Mouse (Mus musculus): Measurements from ENCODE around the gene Adcyap1r1. TPM values are rescaled to one million over a fixed set of nuclear protein-coding genes. Genes with fewer than 3 reads are reported as not detected.

Gene Adcyap1r1
- polyA plus RNA-seq, 1 experiment from 2014 or later: 73.4 TPM

DNA sequence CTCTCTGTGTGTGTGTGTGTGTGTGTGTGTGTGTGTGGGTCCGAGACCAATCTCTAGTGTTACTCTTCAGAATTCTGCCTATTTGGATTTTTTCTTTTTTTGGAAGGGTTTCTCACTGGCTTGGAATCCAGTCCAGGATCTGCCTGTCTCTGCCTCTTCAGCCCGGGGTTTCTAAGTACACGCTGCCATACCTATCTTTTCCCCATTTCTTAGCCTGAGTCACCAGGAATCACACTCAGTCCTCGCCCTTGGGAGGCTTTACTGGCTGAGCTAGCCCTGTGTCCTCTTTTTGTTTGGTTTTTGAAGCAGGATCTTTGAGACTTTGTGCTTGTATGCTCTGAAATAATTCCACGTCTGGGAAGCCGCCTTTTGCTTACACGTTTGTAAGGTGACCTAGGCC is 31.6 kb downstream of the Adcyap1r1 start:
- WGBS: 69% methylated on average over 7 of the region's 7 CpGs
- no peak for DNase-seq (ENCODE audit: low spot score)

DNA sequence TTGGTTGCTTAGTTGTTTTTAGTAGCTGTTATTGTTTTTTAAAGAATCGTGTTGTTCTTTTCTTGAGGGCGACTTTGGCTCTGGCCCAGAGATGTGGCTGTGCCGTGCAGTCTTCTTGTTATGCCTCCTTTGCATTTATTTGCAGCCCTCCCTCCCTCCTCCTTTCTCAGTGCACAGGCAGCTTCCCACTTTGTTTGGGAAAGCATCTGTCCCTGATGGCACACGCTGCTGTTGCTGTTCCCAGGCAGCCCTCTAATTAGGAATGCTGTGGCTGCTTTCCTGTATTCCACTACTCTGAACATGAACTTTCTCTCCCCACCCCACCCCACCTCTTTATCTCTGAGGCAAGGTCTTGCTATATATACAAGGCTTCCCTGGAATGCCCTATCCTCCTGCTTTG is 32.4 kb downstream of the Adcyap1r1 start:
- Histone ChIP-seq H3K9me3 (ENCODE audit: control insufficient read depth, low read length) (no peaks in the 10 kb centered on the region), H3K4me1 (replicated peaks; ENCODE audit: control insufficient read depth, insufficient read depth, low read length) (peaks cover 11% of the 10 kb centered on the region; the same call in 1 of the 2 replicates), H3K4me3 (replicated peaks; ENCODE audit: low read length) (no peak overlapping the region), H3K27ac (peak overlapping the region; percentile 53), H3K9ac (peak overlapping the region; percentile 1; the same call in 1 of the 2 replicates), H3K4me2 (replicated peaks) (no peak overlapping the region), H3K27me3 (ENCODE audit: control insufficient read depth, insufficient read depth, low read length) (no peaks in the 10 kb centered on the region), H3K36me3 (replicated peaks; ENCODE audit: control insufficient read depth, insufficient read depth) (peaks cover 47% of the 10 kb centered on the region)
- DNase-seq (ENCODE audit: low spot score) (peak; percentile 61), ATAC-seq (ENCODE audit: low FRiP score) (peak; percentile 76)
- 6% methylated on average over 4 of the region's 4 CpGs for WGBS

More for the DNA sequence above, 31.6 kb downstream of the Adcyap1r1 start:
- Histone ChIP-seq H3K9me3 (ENCODE audit: control insufficient read depth, low read length) (no peaks in the 10 kb centered on the region), H3K27ac (peak overlapping the region; percentile 53), H3K4me2 (replicated peaks) (no peak overlapping the region), H3K9ac (0 out of 2 replicates have a peak overlapping the region, but pooled peaks have one; percentile 1), H3K36me3 (replicated peaks; ENCODE audit: control insufficient read depth, insufficient read depth) (peaks cover 44% of the 10 kb centered on the region), H3K4me3 (replicated peaks; ENCODE audit: low read length) (no peak overlapping the region), H3K4me1 (replicated peaks; ENCODE audit: control insufficient read depth, insufficient read depth, low read length) (peaks cover 11% of the 10 kb centered on the region; the same call in 1 of the 2 replicates), H3K27me3 (ENCODE audit: control insufficient read depth, insufficient read depth, low read length) (no peaks in the 10 kb centered on the region)
- no peak for ATAC-seq (ENCODE audit: low FRiP score)

DNA sequence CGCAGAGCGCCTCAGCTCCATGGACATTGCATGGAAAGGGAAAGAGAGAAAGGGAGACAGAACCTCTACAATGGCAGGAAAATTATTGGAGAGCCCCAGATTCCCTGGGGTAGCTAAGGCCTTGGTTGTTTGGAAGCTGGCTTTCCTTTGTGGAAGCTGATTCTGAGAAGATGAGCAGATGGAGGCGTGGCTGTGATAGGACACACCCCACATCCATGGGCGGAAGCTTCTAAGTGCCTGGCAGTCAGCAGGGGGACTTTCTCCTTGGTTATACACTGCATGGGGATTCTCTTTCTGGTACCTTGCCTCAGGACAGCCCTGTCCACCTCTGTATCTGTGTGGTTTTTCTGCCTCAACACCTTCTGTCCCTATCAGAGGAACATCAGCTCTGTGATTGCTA is 33.4 kb downstream of the Adcyap1r1 start:
- peaks cover 46% of the 10 kb centered on the region for H3K36me3 ChIP-seq (replicated peaks; ENCODE audit: control insufficient read depth, insufficient read depth)

DNA sequence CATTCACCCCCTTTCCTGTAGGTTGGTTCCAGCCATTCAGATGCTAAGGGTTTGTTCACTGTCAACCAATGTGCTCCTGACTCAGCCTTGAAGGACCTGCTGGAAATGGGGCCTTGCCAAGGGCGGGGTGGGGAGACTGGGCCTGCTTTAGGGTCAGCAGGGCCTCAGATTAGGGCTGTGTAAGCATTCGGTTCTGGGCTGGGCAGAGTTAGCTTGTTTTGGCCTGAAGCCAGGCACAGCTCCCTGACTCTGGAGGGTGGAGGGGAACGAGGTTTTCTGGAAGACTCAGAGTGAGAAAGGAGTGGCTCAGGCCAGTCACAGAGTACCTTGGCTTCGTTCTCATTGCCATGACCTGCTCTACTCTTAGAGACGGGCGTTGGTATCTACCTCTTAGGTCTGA is 35.9 kb downstream of the Adcyap1r1 start:
- Histone ChIP-seq H3K9ac (no peak overlapping the region), H3K27ac (no peak overlapping the region), H3K9me3 (ENCODE audit: control insufficient read depth, low read length) (no peaks in the 10 kb centered on the region), H3K4me3 (replicated peaks; ENCODE audit: low read length) (no peak overlapping the region), H3K4me2 (replicated peaks) (no peak overlapping the region), H3K27me3 (ENCODE audit: control insufficient read depth, insufficient read depth, low read length) (no peaks in the 10 kb centered on the region), H3K36me3 (replicated peaks; ENCODE audit: control insufficient read depth, insufficient read depth) (peaks cover 62% of the 10 kb centered on the region), H3K4me1 (replicated peaks; ENCODE audit: control insufficient read depth, insufficient read depth, low read length) (peaks cover 11% of the 10 kb centered on the region; the same call in 1 of the 2 replicates)
- peak; percentile 30 for DNase-seq (ENCODE audit: low spot score)
- no peak for ATAC-seq (ENCODE audit: low FRiP score)
- 62% methylated on average over 6 of the region's 6 CpGs for WGBS

More for the DNA sequence above, 33.4 kb downstream of the Adcyap1r1 start:
- DNase-seq (ENCODE audit: low spot score) (peak; percentile 30), ATAC-seq (ENCODE audit: low FRiP score) (no peak)
- H3K4me3 ChIP-seq (replicated peaks; ENCODE audit: low read length): no peak overlapping the region
- H3K27ac ChIP-seq: no peak overlapping the region
- H3K9me3 ChIP-seq (ENCODE audit: control insufficient read depth, low read length): no peaks in the 10 kb centered on the region
- WGBS: 65% methylated on average over 4 of the region's 4 CpGs
- H3K4me2 ChIP-seq (replicated peaks): no peak overlapping the region
- H3K9ac ChIP-seq: no peak overlapping the region
- peaks cover 11% of the 10 kb centered on the region; the same call in 1 of the 2 replicates for H3K4me1 ChIP-seq (replicated peaks; ENCODE audit: control insufficient read depth, insufficient read depth, low read length)
- H3K27me3 ChIP-seq (ENCODE audit: control insufficient read depth, insufficient read depth, low read length): no peaks in the 10 kb centered on the region

DNA sequence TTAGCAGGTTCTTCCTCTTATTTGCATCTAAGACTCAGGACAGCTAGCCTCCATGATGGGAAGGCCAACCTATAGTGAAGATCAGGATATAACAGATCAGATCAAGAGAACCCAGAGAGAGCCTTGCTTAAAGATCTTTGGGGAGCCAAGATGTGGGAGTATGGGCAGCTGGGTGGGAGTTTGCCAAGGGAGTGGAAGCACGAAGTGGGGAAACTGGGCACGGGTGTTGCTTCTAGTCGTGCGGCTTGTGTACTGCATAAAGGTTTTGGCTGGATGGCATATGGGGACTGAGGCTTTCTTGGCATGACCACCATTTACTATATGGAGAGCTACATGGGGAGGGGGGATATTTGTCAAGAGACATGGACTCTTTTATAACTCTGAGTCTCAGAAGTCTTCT is 44.4 kb downstream of the Adcyap1r1 start:
- H3K4me2 ChIP-seq (replicated peaks): no peak overlapping the region
- no peaks in the 10 kb centered on the region for H3K9me3 ChIP-seq (ENCODE audit: control insufficient read depth, low read length)
- WGBS: 94% methylated on average over 4 of the region's 4 CpGs
- DNase-seq (ENCODE audit: low spot score): no peak
- peaks cover 68% of the 10 kb centered on the region for H3K36me3 ChIP-seq (replicated peaks; ENCODE audit: control insufficient read depth, insufficient read depth)
- no peak overlapping the region for H3K4me3 ChIP-seq (replicated peaks; ENCODE audit: low read length)
- H3K27me3 ChIP-seq (ENCODE audit: control insufficient read depth, insufficient read depth, low read length): no peaks in the 10 kb centered on the region
- no peak overlapping the region for H3K9ac ChIP-seq
- no peaks in the 10 kb centered on the region for H3K4me1 ChIP-seq (replicated peaks; ENCODE audit: control insufficient read depth, insufficient read depth, low read length)
- no peak for ATAC-seq (ENCODE audit: low FRiP score)
- H3K27ac ChIP-seq: no peak overlapping the region

DNA sequence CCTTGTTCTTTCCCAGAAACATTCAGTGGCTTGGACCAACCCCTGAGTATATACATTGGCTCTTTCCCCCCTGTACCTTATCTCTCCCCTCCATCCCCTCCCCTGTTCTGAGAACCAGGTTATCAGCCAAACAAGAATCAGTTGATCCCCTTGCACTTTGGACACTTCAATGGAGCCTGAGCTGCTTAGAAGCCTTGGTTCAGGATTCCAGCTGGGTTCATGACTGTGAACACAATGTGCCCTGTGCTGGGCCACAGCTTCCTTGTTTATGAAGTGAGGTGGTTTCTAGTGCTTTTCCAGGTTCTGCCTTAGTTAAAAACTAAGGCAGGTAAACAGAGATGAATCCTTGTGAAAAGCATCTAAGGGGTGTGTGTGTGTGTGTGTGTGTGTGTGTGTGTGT is 47.0 kb downstream of the Adcyap1r1 start:
- no peak for DNase-seq (ENCODE audit: low spot score)
- no peaks in the 10 kb centered on the region for H3K9me3 ChIP-seq (ENCODE audit: control insufficient read depth, low read length)
- no peak for ATAC-seq (ENCODE audit: low FRiP score)
- H3K27me3 ChIP-seq (ENCODE audit: control insufficient read depth, insufficient read depth, low read length): no peaks in the 10 kb centered on the region
- H3K36me3 ChIP-seq (replicated peaks; ENCODE audit: control insufficient read depth, insufficient read depth): peaks cover 46% of the 10 kb centered on the region
- no peak overlapping the region for H3K4me2 ChIP-seq (replicated peaks)
- no peak overlapping the region for H3K27ac ChIP-seq
- no peaks in the 10 kb centered on the region for H3K4me1 ChIP-seq (replicated peaks; ENCODE audit: control insufficient read depth, insufficient read depth, low read length)
- no peak overlapping the region for H3K9ac ChIP-seq
- H3K4me3 ChIP-seq (replicated peaks; ENCODE audit: low read length): no peak overlapping the region

DNA sequence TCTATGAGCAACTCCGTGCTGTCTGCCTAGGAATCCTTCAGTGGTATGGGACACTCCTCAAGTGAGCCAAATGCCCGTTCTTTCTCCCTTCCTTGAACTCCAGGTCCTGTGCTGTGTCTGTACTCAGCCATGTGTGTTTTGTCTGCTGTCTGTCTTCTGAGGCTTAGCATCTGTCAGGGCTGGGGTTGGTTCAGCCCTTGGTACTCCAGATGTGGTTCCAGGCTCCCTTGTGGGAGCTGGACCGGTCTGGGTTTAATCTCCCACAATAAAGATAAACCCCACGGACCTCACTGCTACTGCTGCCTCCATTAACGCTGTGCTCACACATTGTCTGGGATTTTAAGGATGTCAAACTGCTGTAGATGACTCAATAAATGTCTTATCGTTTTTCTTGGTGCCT is 49.3 kb downstream of the Adcyap1r1 start:
- WGBS: 77% methylated on average over 6 of the region's 6 CpGs
- Histone ChIP-seq H3K9ac (no peak overlapping the region), H3K36me3 (replicated peaks; ENCODE audit: control insufficient read depth, insufficient read depth) (peaks cover 26% of the 10 kb centered on the region), H3K4me2 (replicated peaks) (no peak overlapping the region), H3K27ac (no peak overlapping the region), H3K9me3 (ENCODE audit: control insufficient read depth, low read length) (no peaks in the 10 kb centered on the region), H3K4me1 (replicated peaks; ENCODE audit: control insufficient read depth, insufficient read depth, low read length) (no peaks in the 10 kb centered on the region), H3K4me3 (replicated peaks; ENCODE audit: low read length) (no peak overlapping the region), H3K27me3 (ENCODE audit: control insufficient read depth, insufficient read depth, low read length) (no peaks in the 10 kb centered on the region)
- no peak for ATAC-seq (ENCODE audit: low FRiP score)
- DNase-seq (ENCODE audit: low spot score): no peak

DNA sequence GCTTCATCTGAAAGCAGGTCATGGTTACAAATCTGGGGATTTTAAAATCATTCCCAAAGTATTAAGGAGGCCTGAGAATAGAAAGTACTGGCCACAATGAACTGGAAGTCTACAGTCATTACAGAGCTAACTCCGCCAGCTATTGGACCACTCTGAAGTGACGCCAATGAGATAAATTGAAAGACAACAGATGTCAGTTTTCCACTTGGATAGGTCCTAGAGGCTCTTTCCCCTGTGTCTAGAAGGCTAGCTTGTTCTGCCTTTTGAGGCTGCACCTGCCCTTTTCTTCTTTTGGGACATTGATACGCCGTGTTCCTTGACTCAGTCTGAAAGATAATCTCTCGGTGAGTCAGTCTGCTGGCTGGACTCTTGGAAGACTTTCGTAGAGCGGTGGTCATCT is 50.5 kb downstream of the Adcyap1r1 start:
- Histone ChIP-seq H3K9ac (no peak overlapping the region), H3K9me3 (ENCODE audit: control insufficient read depth, low read length) (no peaks in the 10 kb centered on the region), H3K4me2 (replicated peaks) (no peak overlapping the region), H3K4me1 (replicated peaks; ENCODE audit: control insufficient read depth, insufficient read depth, low read length) (no peaks in the 10 kb centered on the region), H3K4me3 (replicated peaks; ENCODE audit: low read length) (no peak overlapping the region), H3K27me3 (ENCODE audit: control insufficient read depth, insufficient read depth, low read length) (no peaks in the 10 kb centered on the region), H3K27ac (no peak overlapping the region), H3K36me3 (replicated peaks; ENCODE audit: control insufficient read depth, insufficient read depth) (peaks cover 15% of the 10 kb centered on the region; the same call in 1 of the 2 replicates)
- WGBS: 69% methylated on average over 7 of the region's 7 CpGs
- no peak for DNase-seq (ENCODE audit: low spot score)
- no peak for ATAC-seq (ENCODE audit: low FRiP score)

DNA sequence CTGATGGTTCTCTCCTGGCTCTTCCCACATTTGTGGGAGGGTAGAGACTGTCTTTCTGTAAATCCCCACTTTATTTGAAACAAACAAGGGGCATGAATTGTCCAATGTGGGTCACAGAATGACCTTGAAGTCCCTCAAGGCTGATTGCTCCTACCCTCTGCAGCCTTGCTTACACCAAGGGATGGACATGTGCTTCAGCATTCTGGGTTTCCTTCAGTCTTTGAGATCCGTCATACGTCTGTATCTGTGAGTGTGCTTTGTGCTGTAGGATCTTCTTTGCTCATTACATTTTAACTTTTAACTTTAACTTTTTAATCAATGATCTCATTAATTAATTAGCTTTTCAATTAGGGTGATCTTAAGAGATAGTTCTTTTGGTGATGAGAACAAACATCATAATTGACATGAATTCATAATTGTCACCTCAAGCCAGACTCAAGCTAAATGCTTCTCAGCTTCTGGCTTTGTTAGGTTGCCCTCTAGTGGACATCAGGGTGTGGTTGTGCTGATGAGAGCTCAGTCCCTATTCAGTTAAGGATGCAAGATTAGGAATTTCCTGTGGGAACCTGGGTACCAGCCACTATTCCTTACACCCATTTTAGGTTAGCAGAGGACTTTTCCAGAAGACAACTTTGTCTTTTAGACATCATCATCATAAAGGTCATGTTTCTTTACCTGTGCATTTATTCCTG is 53.2 kb downstream of the Adcyap1r1 start:
- H3K4me2 ChIP-seq (replicated peaks): no peak overlapping the region
- H3K4me3 ChIP-seq (replicated peaks; ENCODE audit: low read length): no peak overlapping the region
- H3K36me3 ChIP-seq (replicated peaks; ENCODE audit: control insufficient read depth, insufficient read depth): no peaks in the 10 kb centered on the region
- 94% methylated on average over 2 of the region's 2 CpGs for WGBS
- H3K9me3 ChIP-seq (ENCODE audit: control insufficient read depth, low read length): no peaks in the 10 kb centered on the region
- no peaks in the 10 kb centered on the region for H3K27me3 ChIP-seq (ENCODE audit: control insufficient read depth, insufficient read depth, low read length)
- no peaks in the 10 kb centered on the region for H3K4me1 ChIP-seq (replicated peaks; ENCODE audit: control insufficient read depth, insufficient read depth, low read length)
- DNase-seq (ENCODE audit: low spot score) (peak; percentile 81), ATAC-seq (ENCODE audit: low FRiP score) (peak; percentile 49; the same call in 1 of the 2 replicates)
- H3K9ac ChIP-seq: no peak overlapping the region
- no peak overlapping the region for H3K27ac ChIP-seq
